ENCODE assay signal across 24 mouse cellular contexts in genomic region chr4:106290201-106290600, GRCm38 (mm10). TPM values are rescaled to one million over a fixed set of nuclear protein-coding genes. Genes with fewer than 3 reads are reported as not detected.
DNase-seq lines count a peak whose midpoint lies in the region; ATAC-seq lines count a peak whose summit lies in the region.
"Had no signal": no experiment of that assay in that cellular context is flagged by ENCODE, and none has a peak within 500 bp of the region (broad histone marks: within the 10 kb centered on the region; RNA-seq: fewer than 3 reads in every experiment).

No protein-coding gene starts in this region.

- peaks cover 87% of the 10 kb centered on the region for H3K36me3 ChIP-seq in megakaryocyte, embryonic 14.5 days (replicated peaks; ENCODE audit: low read length)
- H3K36me3 ChIP-seq: forebrain, embryonic 10.5 days; heart, embryonic 15.5 days; hindbrain, embryonic 12.5 days; hindbrain, embryonic 15.5 days had no signal

- H3K4me3 ChIP-seq in megakaryocyte, embryonic 14.5 days (replicated peaks), result peak overlapping the region; percentile 65
- H3K4me3 ChIP-seq: forebrain, embryonic 10.5 days; forebrain, embryonic 13.5 days; heart, embryonic 15.5 days; hindbrain, embryonic 12.5 days; hindbrain, embryonic 15.5 days had no signal

- no peak for ATAC-seq in megakaryocyte, adult 5-6 weeks (ENCODE audit: poor library complexity, severe bottlenecking)
- ATAC-seq in common myeloid progenitor, adult 5-6 weeks (replicated peaks; ENCODE audit: low read depth, poor library complexity, severe bottlenecking), result peak; percentile 76
- peak; percentile 61 for ATAC-seq in megakaryocyte progenitor cell, adult 5-6 weeks (replicated peaks; ENCODE audit: poor library complexity)
- ATAC-seq: forebrain, embryonic 13.5 days; forebrain, embryonic 16.5 days; intestine, postnatal 0 days; Patski had no signal

- H3K9me3 ChIP-seq in megakaryocyte, embryonic 14.5 days, result no peaks in the 10 kb centered on the region
- H3K9me3 ChIP-seq: forebrain, embryonic 10.5 days; forebrain, embryonic 13.5 days; heart, embryonic 15.5 days; hindbrain, embryonic 12.5 days; hindbrain, embryonic 15.5 days had no signal

- H3K4me1 ChIP-seq in megakaryocyte, embryonic 14.5 days, result peaks cover 81% of the 10 kb centered on the region
- H3K4me1 ChIP-seq: forebrain, embryonic 10.5 days; forebrain, embryonic 13.5 days; hindbrain, embryonic 12.5 days; hindbrain, embryonic 15.5 days had no signal

- no peak for DNase-seq in spleen, postnatal 14 days (ENCODE audit: low spot score in 2 of 2)
- no peak for DNase-seq in cerebellum, postnatal 36 days
- DNase-seq: adrenal gland, postnatal 10 days; adrenal gland, postnatal 36 days; cerebellum, adult 11 months; cerebellum, adult 2 months; cerebellum, adult 9-11 months; cerebellum, postnatal 25 days; gastrocnemius, postnatal 25 days; heart, postnatal 10 days; heart, postnatal 4 days; kidney, adult 2 months had no signal

- H3K27me3 ChIP-seq in megakaryocyte, embryonic 14.5 days (replicated peaks), result no peaks in the 10 kb centered on the region
- H3K27me3 ChIP-seq: forebrain, embryonic 13.5 days; heart, embryonic 15.5 days; hindbrain, embryonic 12.5 days; hindbrain, embryonic 15.5 days; Patski had no signal

RNA-seq across cellular contexts. Expression of gene Usp24, which starts 25.8 kb away (rescaled TPM):
- polyA plus RNA-seq in megakaryocyte, embryonic 14.5 days (2012; ENCODE audit: insufficient read depth, low replicate concordance), result 11.0 and 19.5 TPM in 2 replicates
- total RNA-seq in megakaryocyte, adult 5-6 weeks (2015), result 15.5 and 16.3 TPM in 2 replicates
- 17.1 and 19.1 TPM in 2 replicates for total RNA-seq in megakaryocyte, adult 5-6 weeks (2017)
- 65.3 and 75.6 TPM in 2 replicates for total RNA-seq in common myeloid progenitor, adult 5-6 weeks (2017)
- 28.6 and 38.1 TPM in 2 replicates for total RNA-seq in megakaryocyte progenitor cell, adult 5-6 weeks (2015)
- 30.9 and 41.6 TPM in 2 replicates for total RNA-seq in megakaryocyte progenitor cell, adult 5-6 weeks (2017)
